Mouse (Mus musculus) cortical plate, adult 2 months (tissue): ENCODE measurements around the gene Sprtn.

Experiments
- CTCF ChIP-seq: fragments of 200-500 bp; IDR thresholded peaks from 2 replicates; pipeline ENCODE4 v1.5.1; 2011; ENCODE audit warnings: mild to moderate bottlenecking, control low read depth, low read length; ENCODE audit not compliant: insufficient read depth; ENCODE audit errors: extremely low read depth
- POLR2A ChIP-seq: fragments of 200-500 bp; IDR thresholded peaks from 2 replicates; pipeline ENCODE4 v1.6.1; 2011; ENCODE audit warnings: mild to moderate bottlenecking, low read length, control low read depth; ENCODE audit not compliant: insufficient read depth; ENCODE audit errors: extremely low read depth

- TF ChIP-seq CTCF (no peak), POLR2A (no peak)
These were observed 56.9 kb downstream of the Sprtn start for GRCm38 (mm10) chr8:124954572-124955082.
